Mouse (Mus musculus): ENCODE measurements around the gene Btg1. TPM values are rescaled to one million over a fixed set of nuclear protein-coding genes. Genes with fewer than 3 reads are reported as not detected.

The Btg1 gene
- polyA plus RNA-seq, 1 experiment from 2014 or later: 48.8 TPM

GRCm38 (mm10) chr10:96662976-96663375, 46.2 kb downstream of the Btg1 start:
- no peak overlapping the region for H3K4me3 ChIP-seq (replicated peaks; ENCODE audit: low read length)
- H3K9me3 ChIP-seq (replicated peaks; ENCODE audit: control insufficient read depth, low read length): no peaks in the 10 kb centered on the region
- H3K36me3 ChIP-seq (ENCODE audit: control insufficient read depth, insufficient read depth, low read length): no peaks in the 10 kb centered on the region
- no peak overlapping the region for H3K27ac ChIP-seq (ENCODE audit: low read length)
- 86% methylated on average over 4 of the region's 4 CpGs for WGBS
- no peak for ATAC-seq (ENCODE audit: insufficient read depth, low FRiP score)
- H3K9ac ChIP-seq (ENCODE audit: low read length): no peak overlapping the region
- no peak overlapping the region for H3K4me2 ChIP-seq (ENCODE audit: low read depth, low read length)
- H3K4me1 ChIP-seq (ENCODE audit: control insufficient read depth, insufficient read depth, low read length): no peaks in the 10 kb centered on the region
- no peaks in the 10 kb centered on the region for H3K27me3 ChIP-seq (ENCODE audit: control insufficient read depth, insufficient read depth, low read length)

GRCm38 (mm10) chr10:96663739-96664430, 47.1 kb downstream of the Btg1 start:
- Histone ChIP-seq H3K4me1 (ENCODE audit: control insufficient read depth, insufficient read depth, low read length) (no peaks in the 10 kb centered on the region), H3K27me3 (ENCODE audit: control insufficient read depth, insufficient read depth, low read length) (no peaks in the 10 kb centered on the region), H3K36me3 (ENCODE audit: control insufficient read depth, insufficient read depth, low read length) (no peaks in the 10 kb centered on the region), H3K9ac (ENCODE audit: low read length) (no peak overlapping the region), H3K9me3 (replicated peaks; ENCODE audit: control insufficient read depth, low read length) (no peaks in the 10 kb centered on the region), H3K27ac (ENCODE audit: low read length) (no peak overlapping the region), H3K4me3 (replicated peaks; ENCODE audit: low read length) (no peak overlapping the region), H3K4me2 (ENCODE audit: low read depth, low read length) (no peak overlapping the region)
- WGBS: 86% methylated on average over 9 of the region's 9 CpGs
- ATAC-seq (ENCODE audit: insufficient read depth, low FRiP score): no peak

All from stomach, embryonic 16.5 days (tissue).